Mouse (Mus musculus) testis, postnatal 10 days (tissue): ENCODE data around the gene 1810010H24Rik.
"Not testable (repeated sequence)": the region's sequence is repeated elsewhere in the genome, so short reads cannot be mapped to it uniquely, and the experiment has no call there.

Experiments
- DNase-seq: peaks from one replicate; pipeline ENCODE4 v3.0.0; 2021; ENCODE audit warnings: low spot score

Gene 1810010H24Rik

DNA sequence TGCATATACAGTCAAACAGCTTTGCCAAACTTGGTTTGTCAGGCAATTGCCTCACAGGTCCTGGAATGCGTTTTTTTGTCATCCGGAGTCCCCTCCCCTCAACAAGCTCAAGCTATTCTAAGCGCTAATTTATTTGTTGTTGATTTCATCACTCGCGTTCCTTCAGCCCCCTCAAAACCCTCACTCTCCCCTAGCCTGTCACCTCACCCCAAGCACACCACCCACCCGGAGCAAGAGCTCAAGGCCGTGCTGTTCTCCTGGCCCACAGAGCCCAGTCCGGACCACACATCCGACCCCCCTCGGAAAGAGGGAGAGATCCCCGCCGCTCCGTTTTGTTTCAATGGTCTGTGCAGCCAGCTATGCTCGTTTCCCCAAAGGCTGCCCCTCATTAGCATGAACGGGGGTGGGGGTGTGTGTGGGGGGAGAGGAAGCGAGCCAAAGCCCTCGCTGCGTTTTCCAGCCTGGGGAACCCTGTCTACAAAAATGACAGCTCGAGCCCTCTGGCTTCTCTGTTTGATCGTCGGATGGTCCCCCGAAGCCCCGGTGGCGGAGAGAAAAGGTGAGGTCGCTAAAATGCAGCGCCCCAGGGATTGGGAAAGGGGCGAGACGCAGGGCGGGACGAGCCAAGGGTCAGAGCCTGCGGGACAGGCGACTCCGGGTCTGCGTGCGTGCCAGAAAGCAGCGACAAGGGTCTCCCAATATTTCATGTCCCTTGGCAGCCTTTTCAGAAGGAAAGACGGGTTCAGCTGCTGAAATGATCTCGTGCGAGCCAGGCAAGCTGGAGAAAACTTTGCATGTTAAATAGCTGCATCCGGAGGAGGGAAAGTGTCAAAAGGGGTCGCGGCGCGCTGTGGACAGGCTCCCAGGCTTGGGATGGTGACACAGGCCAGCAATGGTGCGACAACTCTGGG is at the start of gene 1810010H24Rik:
TSS of gene 1810010H24Rik (plus strand) at position 271 of the 911 bp plus-strand sequence.
- DNase-seq, result peak; percentile 52

DNA sequence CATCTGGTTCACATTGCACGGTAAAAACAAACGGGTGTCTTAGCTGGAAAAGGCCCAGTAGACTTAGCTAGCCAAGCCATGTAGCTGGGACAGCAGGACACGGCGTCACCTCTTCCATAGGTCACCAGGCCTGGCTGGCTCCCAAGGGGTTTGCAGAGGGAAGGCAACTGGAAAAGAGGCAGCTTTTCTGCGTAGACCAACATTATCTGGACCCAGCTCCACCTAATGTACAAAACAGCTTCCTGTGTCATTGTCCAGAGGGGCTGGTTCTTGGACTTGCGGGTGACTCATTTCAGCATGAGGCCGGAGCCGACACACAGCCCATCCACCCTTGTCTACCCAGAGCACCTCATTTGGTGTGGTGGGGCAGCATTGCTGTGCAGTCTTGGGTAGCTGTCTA is 49.3 kb upstream of the 1810010H24Rik start:
- peak; percentile 63 for DNase-seq

DNA sequence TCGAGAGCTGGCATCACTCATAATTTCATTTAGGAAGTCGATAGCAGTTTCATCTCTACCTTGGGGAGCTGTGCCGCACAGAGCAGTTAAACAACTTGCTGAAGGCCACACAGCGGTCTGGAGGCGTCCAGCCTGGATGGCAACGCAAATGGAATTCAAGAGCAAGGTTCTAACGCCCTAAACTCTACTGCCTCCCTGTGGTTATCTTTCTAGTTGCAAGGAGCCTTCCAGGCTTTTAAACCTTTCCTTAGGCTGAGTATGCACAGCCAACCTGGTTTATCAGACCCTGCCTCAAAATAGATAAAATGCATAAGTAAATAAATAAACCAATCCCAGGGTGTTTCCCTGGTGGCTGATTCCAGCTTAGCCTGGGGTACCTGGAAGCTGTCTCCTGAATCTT is 45.0 kb upstream of the 1810010H24Rik start:
- peak; percentile 53 for DNase-seq

DNA sequence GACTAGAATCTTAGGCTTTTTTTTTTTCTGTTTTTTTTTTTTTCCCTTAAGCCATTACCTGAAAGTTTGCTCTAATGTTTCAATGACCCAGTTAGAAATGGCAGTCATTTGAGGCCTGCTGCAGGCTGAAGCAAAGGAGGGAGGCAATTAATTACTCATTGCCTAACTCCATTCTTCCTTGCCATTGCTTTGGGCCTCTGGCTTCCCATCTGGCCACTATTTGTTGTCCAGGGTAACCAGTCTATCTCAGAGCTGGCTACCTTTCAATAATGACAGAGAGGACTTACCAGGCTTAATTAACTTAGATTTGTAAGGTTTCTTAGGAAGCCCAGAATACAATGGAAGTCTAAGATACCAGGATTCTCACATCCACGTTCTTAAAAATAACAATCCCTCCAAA is 43.7 kb upstream of the 1810010H24Rik start:
- no peak for DNase-seq

DNA sequence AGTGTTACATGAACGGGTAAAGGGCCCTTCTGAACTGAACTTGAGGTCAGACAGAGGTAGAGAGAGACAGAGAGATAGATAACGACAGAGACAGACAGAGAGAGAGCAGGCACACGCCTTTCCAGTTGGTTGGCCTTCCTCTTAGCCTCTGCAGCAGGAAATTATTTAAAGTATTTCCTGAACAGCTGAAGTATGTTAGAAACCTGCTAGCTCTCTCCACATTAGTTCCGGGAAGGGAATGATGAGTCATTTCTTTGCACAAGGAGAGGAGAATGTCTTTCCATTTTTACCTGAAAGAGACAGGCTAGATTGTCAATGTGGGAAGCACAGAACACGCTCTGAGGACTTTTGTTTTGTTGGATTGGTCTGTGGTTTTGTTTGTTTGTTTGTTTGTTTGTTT is 43.1 kb upstream of the 1810010H24Rik start:
- no peak for DNase-seq

DNA sequence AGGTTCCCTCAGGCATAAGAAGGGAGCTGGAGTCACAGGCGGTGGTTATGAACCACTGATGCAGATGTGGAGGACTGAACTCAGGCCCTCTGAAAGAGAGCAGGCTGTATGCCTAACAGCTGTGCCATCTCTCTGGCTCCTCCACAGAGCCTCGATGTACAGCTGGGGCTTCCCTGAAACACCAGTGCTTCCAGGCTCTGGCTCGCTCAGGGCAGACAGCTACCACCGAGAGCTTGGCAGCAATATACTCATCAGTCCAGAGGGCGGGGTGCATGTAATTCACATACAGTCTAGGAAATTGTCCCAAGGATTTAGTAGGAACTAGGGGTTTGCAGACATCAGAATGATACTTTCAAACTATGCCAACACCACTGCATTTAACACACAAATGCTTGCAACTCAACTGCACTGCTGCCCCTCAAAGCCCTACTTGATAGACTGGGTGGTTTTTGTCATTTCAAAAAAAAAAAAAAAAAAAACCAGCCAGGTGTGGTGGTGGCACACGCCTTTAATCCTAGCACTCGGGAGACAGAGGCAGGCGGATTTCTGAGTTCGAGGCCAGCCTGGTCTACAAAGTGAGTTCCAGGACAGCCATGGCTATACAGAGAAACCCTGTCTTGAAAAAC is 39.4 kb upstream of the 1810010H24Rik start:
- DNase-seq, result not testable (repeated sequence)

DNA sequence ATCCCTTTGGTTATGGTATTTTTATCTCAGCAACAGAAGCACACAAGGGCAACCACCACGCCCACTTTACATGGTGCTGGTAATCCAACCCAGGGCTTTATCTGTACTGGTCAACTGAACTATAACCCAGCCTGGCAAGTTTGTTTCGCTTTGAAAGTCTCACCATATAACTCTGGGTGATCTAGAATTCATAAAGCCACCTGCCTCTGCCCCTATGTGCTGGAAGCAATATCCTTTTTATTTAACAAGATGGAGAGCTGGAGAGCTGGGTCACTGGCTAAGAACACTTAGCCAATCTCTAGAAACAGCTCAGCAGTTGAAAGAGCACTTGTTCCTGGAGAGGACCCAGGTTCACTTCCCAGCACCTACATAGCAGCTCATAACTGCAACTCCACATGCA is 38.1 kb upstream of the 1810010H24Rik start:
- no peak for DNase-seq

DNA sequence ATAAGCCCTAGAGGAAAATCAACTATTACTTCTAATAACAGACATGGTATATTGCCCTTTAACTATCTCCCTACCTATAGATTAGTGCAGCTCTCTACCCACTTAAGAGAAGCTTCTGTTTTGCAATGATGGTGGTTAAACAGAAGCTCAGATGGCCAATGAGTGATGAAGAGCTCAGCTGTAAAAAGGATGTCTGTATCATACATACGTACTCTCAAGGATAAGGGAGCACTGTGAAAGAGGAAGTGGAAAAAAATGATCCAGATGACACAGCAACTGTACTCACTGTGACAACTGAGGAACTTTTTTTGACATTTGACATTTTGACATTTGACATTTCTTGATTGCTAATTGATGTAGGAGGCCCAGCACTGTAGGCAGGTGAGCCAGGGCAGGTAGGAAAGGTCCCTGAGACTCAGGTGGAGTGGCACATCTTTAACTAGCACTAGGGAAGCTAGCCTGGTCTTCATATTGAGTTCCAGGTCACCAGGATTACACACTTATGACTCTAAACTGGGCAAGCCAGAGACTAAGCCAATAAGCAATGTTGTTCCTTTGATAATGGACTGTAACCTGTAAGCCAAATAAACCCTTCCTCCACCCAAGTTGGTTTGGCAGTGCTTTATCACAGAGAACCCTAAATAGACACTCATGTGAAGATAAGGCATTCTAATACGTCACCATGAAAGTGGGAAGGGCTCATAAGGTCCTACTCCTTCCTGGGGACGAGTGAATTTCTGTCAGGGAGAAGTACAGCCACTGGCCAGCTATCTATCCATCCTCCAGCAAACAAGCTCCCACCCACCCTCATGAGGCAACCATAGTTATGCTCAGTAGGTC is 31.0 kb upstream of the 1810010H24Rik start:
- DNase-seq, result no peak

DNA sequence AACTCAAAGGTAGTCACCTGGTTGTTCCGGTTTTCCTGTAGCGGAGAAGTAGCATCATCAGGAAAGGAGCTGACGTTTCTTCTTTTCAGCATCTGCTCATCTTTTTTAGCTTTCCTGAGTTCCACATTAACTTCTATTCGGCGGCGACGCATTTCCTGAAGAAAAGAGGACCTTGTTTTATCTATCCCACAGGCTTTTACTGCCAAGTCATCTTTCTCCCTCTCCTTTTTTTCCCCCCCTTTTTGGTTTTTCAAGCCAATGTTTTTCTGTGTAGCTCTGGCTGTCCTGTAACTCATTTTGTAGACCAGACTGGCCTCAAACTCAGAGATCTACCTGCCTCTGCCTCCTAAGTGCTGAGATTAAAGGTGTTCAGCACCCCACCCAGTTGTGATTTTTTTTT is 29.0 kb upstream of the 1810010H24Rik start:
- DNase-seq, result not testable (repeated sequence)

DNA sequence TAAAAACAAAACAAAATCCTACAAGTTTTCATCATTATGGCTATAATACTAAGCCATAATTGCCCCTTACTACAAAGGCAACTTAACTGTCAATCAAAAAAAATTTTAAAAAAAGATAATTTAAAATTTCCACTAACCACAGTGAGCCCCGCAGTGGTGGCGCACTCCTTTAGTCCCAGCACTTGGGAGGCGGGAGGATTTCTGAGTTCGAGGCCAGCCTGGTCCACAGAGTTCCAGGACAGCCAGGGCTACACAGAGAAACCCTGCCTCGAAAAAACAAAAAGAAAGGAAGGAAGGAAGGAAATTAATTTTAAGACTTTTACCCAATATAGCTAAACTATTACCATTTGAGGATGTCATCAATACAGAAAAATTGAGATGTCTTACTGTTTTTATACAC is 27.5 kb upstream of the 1810010H24Rik start:
- no peak for DNase-seq

DNA sequence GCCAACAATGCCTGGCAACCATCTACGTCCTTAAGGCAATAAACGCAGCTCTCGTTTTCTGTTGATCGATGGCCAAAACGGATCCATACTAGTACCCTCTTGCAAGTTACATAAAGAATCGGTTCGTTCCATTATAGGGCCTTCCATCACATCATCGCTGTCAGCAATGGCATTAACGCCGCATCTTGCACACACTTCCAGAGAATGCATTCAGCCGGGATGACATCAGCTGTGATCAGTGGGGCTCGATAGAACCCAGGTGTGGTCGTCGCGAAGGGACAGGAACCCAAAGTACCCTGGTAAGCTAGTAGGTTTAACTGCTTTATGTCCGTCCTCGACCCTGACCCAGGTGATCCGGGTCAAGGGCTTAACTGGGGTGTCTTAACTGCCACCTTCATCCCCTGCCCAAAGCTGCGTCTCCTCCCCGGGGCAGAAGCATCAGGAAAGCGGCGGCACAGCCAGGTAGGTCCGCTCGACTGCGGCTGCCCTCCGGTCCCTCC is 26.8 kb upstream of the 1810010H24Rik start:
- DNase-seq, result no peak

DNA sequence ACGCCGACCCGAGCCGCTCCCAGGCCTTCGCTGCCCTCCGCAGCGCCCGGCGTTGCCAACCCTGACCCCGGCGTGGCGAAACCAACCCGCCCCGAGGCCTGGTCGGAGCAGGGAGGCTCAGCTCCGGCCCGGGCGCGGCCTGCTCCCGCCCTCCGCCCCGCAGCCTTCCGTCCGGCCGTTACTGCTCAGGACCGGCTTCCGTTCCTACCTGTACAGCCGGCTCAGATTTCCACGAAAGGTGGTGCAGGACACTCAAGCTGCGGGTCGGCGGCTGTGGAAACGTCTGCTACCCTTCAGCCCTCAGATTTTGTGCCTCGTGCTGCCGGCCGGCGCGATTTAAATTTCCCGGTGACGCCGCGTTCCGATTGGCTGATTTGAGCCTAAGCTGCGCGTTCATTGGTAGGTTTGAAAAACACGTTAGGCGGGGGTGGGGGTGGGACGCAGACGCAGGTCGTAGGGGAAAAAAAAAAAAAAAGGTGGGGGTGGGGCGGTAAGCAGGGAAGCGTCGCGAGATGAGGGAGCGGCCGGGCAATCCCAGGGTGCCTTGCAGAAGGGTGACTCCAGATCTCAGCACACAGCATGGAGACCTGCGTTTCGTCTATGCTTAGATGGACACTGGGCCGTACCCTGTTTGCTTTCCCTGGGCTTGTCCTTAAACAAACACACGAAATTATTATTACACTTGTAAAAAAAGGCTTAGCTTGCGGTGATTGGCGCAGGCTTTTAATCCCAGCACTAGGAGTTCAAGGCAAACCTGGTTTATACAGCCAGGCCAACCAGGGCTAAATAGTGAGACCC is 26.1 kb upstream of the 1810010H24Rik start, which contains the start of gene Kpna2:
TSS of gene Kpna2 (minus strand) at position 391 of the 798 bp plus-strand sequence.
- DNase-seq, result peak; percentile 92

DNA sequence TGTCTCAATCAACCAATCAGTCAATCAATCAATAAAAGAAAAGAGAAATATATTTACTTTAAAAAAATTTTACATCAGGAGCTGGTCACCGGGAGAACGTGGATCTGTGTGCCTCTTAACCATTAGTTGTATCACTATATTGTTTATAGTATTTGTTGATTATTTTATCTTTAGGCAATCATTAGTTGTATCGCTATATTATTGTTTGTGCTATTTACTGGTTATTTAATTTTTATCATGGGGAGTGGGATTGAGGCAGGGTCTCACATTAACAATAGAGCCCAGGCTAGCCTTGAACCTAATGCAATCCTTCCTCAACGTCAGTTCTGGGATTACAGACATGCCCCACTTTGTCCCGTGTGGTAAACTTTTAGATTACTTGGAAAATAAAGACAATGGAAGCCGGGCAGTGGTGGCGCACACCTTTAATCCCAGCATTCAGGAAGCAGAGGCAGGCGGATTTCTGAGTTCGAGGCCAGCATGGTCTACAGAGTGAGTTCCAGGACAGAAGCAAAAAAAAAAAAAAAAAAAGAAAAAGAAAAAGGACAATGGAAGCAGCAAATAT is 25.4 kb upstream of the 1810010H24Rik start:
- no peak for DNase-seq

DNA sequence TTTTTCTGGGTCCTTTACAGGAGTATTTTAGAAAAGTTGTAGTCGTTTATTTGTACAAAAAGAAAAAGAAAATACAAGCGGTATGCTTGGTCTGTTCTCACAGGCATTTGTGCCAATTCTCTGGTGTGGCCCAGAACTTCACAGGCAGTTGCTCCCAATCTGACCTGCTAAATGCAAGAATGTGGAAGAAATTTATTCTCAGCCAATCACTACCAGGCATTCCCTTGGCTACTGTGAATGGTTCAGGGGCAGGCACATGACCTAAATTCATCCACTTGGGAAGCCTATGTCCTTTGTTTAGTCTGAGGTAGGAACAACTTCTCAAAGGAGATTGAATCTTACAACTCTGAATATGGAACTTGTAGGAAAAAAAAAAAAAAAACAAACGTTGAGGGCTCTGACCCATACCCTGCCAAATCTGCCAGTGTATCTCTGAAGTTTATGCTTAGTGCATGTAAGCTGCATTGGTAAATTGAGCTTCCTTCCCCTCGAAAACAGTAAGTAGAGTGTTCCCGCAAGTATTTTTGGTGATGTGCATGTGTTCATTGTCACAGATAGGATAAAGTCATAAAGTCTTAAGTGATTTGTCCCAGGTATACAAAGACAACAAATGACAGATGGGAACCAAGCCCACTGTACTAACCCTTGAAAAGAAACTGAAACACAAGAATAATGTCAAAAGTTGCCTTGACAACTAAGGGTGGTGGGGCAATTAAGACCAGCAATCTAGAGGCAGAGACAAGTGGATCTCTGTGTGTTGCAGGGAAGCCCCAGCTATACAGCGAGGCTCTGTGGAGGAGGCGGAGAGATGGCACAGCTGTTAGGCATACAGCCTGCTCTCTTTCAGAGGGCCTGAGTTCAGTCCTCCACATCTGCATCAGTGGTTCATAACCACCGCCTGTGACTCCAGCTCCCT is 23.5 kb upstream of the 1810010H24Rik start:
- DNase-seq, result no peak

DNA sequence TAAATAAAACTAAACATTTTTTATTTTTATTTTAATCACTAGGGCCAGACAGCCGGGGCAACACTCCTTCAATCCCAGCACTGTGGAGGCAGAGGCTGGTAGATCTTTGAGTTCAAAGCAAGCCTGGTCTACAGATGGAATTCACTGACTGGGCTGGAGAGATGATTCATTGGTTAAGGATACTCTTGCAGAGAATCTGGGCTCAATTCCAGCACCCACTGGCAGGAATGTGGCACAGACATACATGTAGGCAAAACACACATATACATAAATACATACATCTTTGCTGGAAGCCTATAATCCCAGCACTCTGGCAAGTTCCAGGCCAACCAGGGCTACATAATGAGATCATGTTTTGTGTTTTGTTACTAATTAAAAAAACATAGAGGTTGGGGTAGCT is 19.9 kb upstream of the 1810010H24Rik start:
- DNase-seq, result peak; percentile 36

DNA sequence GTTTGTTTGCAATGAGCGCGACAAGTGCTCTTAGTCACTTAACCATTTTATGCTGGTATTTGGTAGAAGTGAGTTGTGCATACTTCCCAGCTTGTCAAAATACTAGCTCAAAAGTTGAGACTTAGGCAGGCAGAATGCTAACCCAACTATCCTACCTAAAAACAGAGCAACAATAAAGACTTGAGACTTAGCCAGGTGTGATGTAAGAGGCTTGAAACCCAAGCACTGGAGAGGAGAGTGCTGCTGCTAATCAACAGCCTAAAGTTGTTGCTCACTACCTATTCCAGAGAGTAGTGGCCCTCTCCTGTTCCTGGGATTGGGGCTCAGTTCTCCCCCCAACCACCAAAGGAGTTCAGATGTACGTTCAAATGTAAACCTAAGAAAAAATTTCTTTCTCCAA is 15.0 kb upstream of the 1810010H24Rik start:
- no peak for DNase-seq

DNA sequence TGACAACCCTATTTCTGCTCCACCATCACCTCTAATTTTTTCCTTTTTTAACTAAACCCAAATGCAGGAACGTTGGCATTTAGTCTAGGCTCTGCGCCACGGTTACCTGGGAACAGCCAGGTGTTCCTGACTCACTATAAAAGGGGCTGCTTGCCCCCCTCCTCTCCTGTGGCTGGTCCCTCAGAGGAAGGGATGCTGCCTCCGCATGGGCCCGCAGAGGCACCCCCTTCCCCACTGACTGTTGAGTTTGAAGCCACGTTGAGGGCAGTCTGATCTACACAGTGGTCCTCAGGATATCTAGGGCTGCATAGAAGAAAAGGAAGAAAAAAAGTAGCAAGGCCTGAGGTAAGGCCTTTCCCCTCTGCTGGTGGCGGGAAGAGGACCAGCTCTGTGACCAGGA is 14.3 kb upstream of the 1810010H24Rik start:
- DNase-seq, result no peak

DNA sequence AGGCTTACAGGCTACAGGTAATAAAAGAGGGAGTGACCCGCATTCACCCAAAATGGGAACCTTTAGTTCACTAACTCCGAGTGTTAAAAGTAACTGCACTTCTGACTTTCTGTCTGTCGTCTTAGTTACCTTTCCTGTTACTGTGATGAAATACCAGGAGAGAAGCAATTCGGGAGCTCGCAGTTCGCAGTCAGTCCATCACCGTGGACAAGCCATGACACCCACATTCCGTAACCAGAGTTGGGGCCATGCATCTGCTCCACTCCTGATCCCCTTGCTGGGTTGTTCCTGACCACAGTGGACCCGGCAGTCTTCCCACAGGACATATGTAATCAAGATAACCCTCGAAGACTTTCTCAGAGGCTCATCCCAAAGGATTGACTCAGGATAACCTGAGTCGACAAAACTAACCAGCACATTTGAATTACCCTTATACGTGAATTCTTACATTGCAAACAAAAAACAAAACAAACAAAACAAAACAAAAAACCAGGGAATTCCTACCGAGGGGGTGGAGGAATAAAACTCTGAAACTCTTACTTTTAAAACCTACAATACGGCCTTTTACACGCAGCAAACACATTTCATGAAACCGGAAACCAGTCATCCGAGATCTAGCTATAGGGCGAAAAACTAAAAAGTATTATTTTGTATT is 13.7 kb upstream of the 1810010H24Rik start:
- peak; percentile 45 for DNase-seq

DNA sequence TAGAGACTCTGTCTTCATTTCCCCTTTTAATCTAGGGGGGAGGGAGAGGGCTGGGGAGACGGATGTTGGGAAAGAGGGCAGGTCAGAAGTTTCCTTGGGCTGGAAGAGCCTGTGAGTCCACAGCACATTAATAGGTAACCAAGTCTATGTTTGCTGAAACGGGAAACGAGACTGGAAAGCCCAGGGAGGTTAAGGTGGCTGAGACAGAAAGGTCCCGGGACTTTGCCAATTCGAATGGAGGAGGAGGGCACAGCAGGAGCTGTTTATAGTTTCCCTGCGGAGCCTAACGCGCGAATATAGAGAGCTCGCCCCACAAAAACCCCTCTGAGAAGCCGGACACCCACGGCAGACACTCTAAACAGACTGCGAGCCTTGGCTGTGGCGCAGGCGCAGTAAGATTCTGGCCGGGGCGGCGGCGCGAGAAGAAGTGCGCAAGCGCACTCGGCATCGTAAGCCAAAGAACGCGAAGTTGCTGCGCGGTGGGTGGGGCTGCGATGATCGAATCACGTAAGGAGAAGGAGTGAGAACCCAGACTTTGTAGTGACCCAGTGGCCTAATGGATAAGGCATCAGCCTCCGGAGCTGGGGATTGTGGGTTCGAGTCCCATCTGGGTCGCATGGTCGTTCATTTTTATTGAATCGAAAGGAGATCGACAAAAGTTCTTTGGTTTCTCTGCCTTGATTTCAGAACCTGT is 13.0 kb upstream of the 1810010H24Rik start:
- DNase-seq, result peak; percentile 97
